Mouse (Mus musculus) embryonic facial prominence, embryonic 14.5 days (tissue): ENCODE results near the gene Serpina3i. TPM values are rescaled to one million over a fixed set of nuclear protein-coding genes. Genes with fewer than 3 reads are reported as not detected.

ENCODE experiments used
- ATAC-seq: fragments of 200-750 bp; cut with Nextera tagmentation; 2 replicates; pipeline ENCODE4 v1.8.0; 2017; ENCODE audit warnings: low read depth, moderate number of reproducible peaks, moderate TSS enrichment
- DNase-seq: peaks from one replicate; pipeline ENCODE4 v3.0.0-alpha.2; 2015; ENCODE audit warnings: low spot score
- H3K27ac ChIP-seq: fragments of 300-500 bp; sonication (generic); replicated peaks from 2 replicates; pipeline ENCODE4 v1.5.1; 2014; ENCODE audit warnings: low read depth, mild to moderate bottlenecking, low read length, moderate library complexity
- H3K27me3 ChIP-seq: fragments of 300-500 bp; sonication (generic); replicated peaks from 2 replicates; pipeline ENCODE4 v1.6.1; 2014; ENCODE audit warnings: low read length; ENCODE audit not compliant: control insufficient read depth, insufficient read depth
- H3K36me3 ChIP-seq: fragments of 300-500 bp; sonication (generic); 2 replicates; pipeline ENCODE4 v1.6.1; 2014; ENCODE audit warnings: low read length, mixed read lengths; ENCODE audit not compliant: control insufficient read depth, insufficient read depth
- H3K4me1 ChIP-seq: fragments of 300-500 bp; sonication (generic); 2 replicates; pipeline ENCODE4 v1.6.1; 2014; ENCODE audit warnings: antibody characterized with exemption, low read length; ENCODE audit not compliant: control insufficient read depth, insufficient read depth
- H3K4me2 ChIP-seq: fragments of 300-500 bp; sonication (generic); 2 replicates; pipeline ENCODE4 v1.6.1; 2014; ENCODE audit warnings: low read depth, mild to moderate bottlenecking, low read length, moderate library complexity, mixed read lengths
- H3K4me3 ChIP-seq: fragments of 300-500 bp; sonication (generic); 2 replicates; pipeline ENCODE4 v1.5.1; 2014; ENCODE audit warnings: low read depth, mild to moderate bottlenecking, low read length
- H3K9ac ChIP-seq: fragments of 300-500 bp; sonication (generic); 2 replicates; pipeline ENCODE4 v1.6.1; 2014; ENCODE audit warnings: low read depth, mild to moderate bottlenecking, low read length, moderate library complexity, mixed read lengths
- H3K9me3 ChIP-seq: fragments of 300-500 bp; sonication (generic); 2 replicates; pipeline ENCODE4 v1.6.1; 2016; ENCODE audit warnings: low read length; ENCODE audit not compliant: control insufficient read depth
- WGBS: fragments of 180-500 bp; shearing (Covaris S2); extraction: QIAGEN DNeasy Blood & Tissue Kit; methylation state at CpG from one replicate; pipeline ENCODE4 v1.1.7; 2014; 5-methylcytosine and 5-hydroxymethylcytosine counted together
- polyA plus RNA-seq: library from polyadenylated mRNA; unstranded; fragments of >200 nt; fragmentation: Nextera tagmentation; extraction: Ambion mirVana; gene quantifications from 2 replicates; pipeline ENCODE4 v1.2.1, GENCODE M21; 2014

The Serpina3i gene
- polyA plus RNA-seq, 1 experiment from 2014 or later, result 0.35 TPM

GRCm38 (mm10) chr12:104279056-104279435 is 16.1 kb downstream of the Serpina3i start:
- no peak overlapping the region for H3K4me2 ChIP-seq
- H3K36me3 ChIP-seq, result no peaks in the 10 kb centered on the region
- 17% methylated on average over 3 of the region's 3 CpGs for WGBS
- H3K9ac ChIP-seq, result no peak overlapping the region
- H3K4me3 ChIP-seq, result no peak overlapping the region
- DNase-seq (peak; percentile 36), ATAC-seq (no peak)
- H3K9me3 ChIP-seq, result 0 out of 2 replicates have a peak, but pooled peaks cover 3% of the 10 kb centered on the region
- H3K4me1 ChIP-seq, result no peaks in the 10 kb centered on the region
- H3K27me3 ChIP-seq, result no peaks in the 10 kb centered on the region
- H3K27ac ChIP-seq, result no peak overlapping the region

- Histone ChIP-seq H3K4me2 (no peak overlapping the region), H3K36me3 (no peaks in the 10 kb centered on the region), H3K9ac (no peak overlapping the region), H3K4me3 (no peak overlapping the region), H3K9me3 (0 out of 2 replicates have a peak, but pooled peaks cover 3% of the 10 kb centered on the region), H3K27me3 (no peaks in the 10 kb centered on the region), H3K27ac (no peak overlapping the region), H3K4me1 (no peaks in the 10 kb centered on the region)
- WGBS, result 88% methylated on average over 11 of the region's 11 CpGs
- DNase-seq (no peak), ATAC-seq (no peak)
These were observed 20.5 kb downstream of the Serpina3i start for GRCm38 (mm10) chr12:104283380-104283779.

GRCm38 (mm10) chr12:104288336-104288735 is 25.4 kb downstream of the Serpina3i start:
- ATAC-seq (no peak), DNase-seq (no peak)
- Histone ChIP-seq H3K9me3 (no peaks in the 10 kb centered on the region), H3K4me3 (no peak overlapping the region), H3K4me2 (no peak overlapping the region), H3K36me3 (no peaks in the 10 kb centered on the region), H3K27me3 (no peaks in the 10 kb centered on the region), H3K27ac (no peak overlapping the region), H3K4me1 (no peaks in the 10 kb centered on the region), H3K9ac (no peak overlapping the region)

- Histone ChIP-seq H3K9ac (no peak overlapping the region), H3K9me3 (no peaks in the 10 kb centered on the region), H3K27ac (no peak overlapping the region), H3K36me3 (no peaks in the 10 kb centered on the region), H3K4me2 (no peak overlapping the region), H3K4me1 (no peaks in the 10 kb centered on the region), H3K4me3 (no peak overlapping the region), H3K27me3 (no peaks in the 10 kb centered on the region)
- DNase-seq (no peak), ATAC-seq (no peak)
- 41% methylated on average over 4 of the region's 4 CpGs for WGBS
These were observed 26.9 kb downstream of the Serpina3i start for GRCm38 (mm10) chr12:104289872-104290271.

- Histone ChIP-seq H3K36me3 (no peaks in the 10 kb centered on the region), H3K9ac (no peak overlapping the region), H3K27ac (no peak overlapping the region), H3K27me3 (no peaks in the 10 kb centered on the region), H3K4me3 (no peak overlapping the region), H3K4me2 (no peak overlapping the region), H3K9me3 (no peaks in the 10 kb centered on the region), H3K4me1 (no peaks in the 10 kb centered on the region)
- DNase-seq, result no peak
- no peak for ATAC-seq
- WGBS, result 78% methylated on average over 2 of the region's 2 CpGs
These were observed 31.0 kb downstream of the Serpina3i start for GRCm38 (mm10) chr12:104293963-104294362.

- H3K9me3 ChIP-seq, result no peaks in the 10 kb centered on the region
- no peak for ATAC-seq
- 85% methylated on average over 2 of the region's 2 CpGs for WGBS
- no peak overlapping the region for H3K9ac ChIP-seq
- H3K4me3 ChIP-seq, result no peak overlapping the region
- no peak overlapping the region for H3K27ac ChIP-seq
- no peaks in the 10 kb centered on the region for H3K4me1 ChIP-seq
- no peak overlapping the region for H3K4me2 ChIP-seq
- H3K36me3 ChIP-seq, result no peaks in the 10 kb centered on the region
- no peak for DNase-seq
- no peaks in the 10 kb centered on the region for H3K27me3 ChIP-seq
These were observed 35.1 kb downstream of the Serpina3i start for GRCm38 (mm10) chr12:104298049-104298448.

GRCm38 (mm10) chr12:104305991-104306390 is 43.1 kb downstream of the Serpina3i start:
- Histone ChIP-seq H3K27me3 (no peaks in the 10 kb centered on the region), H3K9ac (no peak overlapping the region), H3K4me2 (no peak overlapping the region), H3K27ac (no peak overlapping the region), H3K4me3 (no peak overlapping the region), H3K9me3 (0 out of 2 replicates have a peak, but pooled peaks cover 4% of the 10 kb centered on the region), H3K4me1 (no peaks in the 10 kb centered on the region), H3K36me3 (no peaks in the 10 kb centered on the region)
- ATAC-seq, result no peak
- 82% methylated on average over 4 of the region's 4 CpGs for WGBS
- no peak for DNase-seq

- Histone ChIP-seq H3K4me3 (no peak within 1 kb of the TSS), H3K9me3 (0 out of 2 replicates have a peak, but pooled peaks cover 4% of the 10 kb centered on the region), H3K4me1 (no peaks in the 10 kb centered on the region), H3K36me3 (no peaks in the 10 kb centered on the region), H3K27me3 (no peaks in the 10 kb centered on the region), H3K9ac (no peak within 1 kb of the TSS), H3K27ac (no peak within 1 kb of the TSS), H3K4me2 (no peak within 1 kb of the TSS)
- 88% methylated on average over 1 of the region's 1 CpGs for WGBS
- DNase-seq, result no peak
- no peak for ATAC-seq
These were observed 51.3 kb downstream of the Serpina3i start, which contains the start of gene Serpina3j for GRCm38 (mm10) chr12:104314253-104314652. Gene Serpina3j (plus strand): TSS chr12:104314553.
